Mouse (Mus musculus) lung, postnatal 4 days (tissue): ENCODE data around the gene Heatr4.
A peak's percentile ranks its signal among the peaks of the same experiment; 100 is the strongest.
"Not testable (repeated sequence)": the region's sequence is repeated elsewhere in the genome, so short reads cannot be mapped to it uniquely, and the experiment has no call there.

Source experiments
- DNase-seq, 2 experiments: peaks; one replicate each; pipeline ENCODE4 v3.0.0; 2021

Gene Heatr4

DNA sequence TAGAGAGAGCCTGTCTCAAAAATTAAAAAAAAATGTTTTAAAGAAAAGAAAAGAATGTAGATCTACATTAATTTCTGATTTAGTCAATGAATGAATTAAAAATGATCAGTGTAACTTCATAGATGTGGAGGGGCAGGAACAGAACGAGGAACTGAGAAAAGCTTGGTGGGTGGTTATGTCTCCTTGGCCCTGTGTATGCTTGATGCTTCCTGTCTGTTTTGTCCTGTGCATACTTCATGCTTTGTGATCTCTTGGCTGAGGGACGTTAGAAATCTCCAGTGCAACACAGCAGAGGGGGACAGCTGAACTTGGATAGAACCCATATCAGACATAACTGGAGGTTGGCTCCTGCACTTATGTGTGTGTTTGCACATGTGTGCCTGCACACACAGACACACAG, 12.6 kb upstream of the Heatr4 start:
- DNase-seq = no peak

DNA sequence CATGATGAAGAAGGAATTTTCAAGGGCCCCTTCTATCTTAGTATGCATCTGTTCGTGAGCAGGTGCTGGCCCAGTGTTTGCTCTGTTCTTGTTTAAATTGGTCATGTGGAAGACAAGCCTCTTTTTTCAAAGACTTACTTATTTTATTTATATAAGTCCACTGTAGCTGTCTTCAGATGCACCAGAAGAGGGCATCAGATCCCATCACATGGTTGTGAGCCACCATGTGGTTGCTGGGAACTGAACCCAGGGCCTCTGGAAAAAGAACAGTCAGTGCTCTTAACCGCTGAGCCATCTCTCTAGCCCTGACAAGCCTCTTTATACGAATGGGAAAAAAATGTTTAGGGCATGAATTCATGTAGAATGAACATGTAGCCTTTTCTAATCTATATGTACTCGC, 4.7 kb upstream of the Heatr4 start:
- DNase-seq = no peak

DNA sequence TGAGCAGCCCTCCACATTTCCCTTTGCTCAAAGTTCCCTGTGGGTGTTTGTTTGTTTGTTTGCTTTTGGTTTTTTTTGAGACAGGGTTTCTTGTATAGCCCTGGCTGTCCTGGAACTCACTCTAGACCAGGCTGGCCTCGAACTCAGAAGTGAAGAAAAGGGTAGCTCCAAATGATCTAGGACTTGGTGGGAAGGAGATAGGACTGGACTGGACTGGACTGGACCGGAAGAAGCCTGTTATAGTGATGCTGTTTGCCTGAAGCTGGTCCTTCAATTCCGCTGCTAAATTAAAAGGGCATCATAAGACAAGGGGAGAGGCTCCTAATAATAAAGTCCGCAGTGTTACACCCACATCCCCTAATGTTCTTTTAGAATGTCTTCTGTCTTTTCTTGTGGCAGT, 3.8 kb upstream of the Heatr4 start:
- no peak for DNase-seq

DNA sequence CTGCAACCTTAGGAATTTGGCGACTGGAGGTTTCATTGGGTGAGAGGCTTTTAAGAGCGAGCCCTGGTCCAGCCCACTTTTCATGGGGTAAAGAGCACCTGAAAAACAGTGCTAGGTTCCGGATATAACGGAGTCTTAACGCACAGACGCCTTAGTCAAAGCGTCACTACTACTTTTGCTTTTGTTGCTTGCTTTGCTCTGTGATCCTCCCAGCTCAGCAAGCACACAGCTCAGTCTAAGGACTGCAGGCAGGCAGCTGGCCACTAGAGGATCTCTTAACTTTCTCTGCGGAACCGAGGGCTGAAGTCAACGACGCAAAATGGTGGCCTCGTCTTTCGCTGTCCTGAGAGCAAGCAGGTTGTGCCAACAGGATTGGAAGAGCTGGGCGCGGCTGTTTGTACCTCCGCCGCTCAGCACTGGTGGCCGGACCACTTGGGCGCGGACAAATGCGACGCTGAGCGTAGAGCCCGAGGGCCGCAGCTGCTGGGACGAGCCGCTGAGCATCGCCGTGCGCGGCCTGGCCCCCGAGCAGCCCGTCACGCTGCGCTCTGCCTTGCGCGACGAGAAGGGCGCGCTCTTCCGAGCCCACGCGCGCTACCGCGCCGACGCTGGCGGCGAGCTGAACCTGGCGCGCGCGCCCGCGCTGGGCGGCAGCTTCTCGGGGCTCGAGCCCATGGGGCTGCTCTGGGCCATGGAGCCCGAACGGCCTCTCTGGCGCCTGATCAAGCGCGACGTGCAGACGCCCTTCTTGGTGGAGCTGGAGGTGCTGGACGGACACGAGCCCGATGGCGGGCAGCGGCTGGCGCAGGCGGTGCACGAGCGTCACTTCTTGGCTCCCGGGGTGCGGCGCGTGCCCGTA, 3.2 kb upstream of the Heatr4 start, which contains the start of gene Acot2:
Acot2 (plus strand) TSS at position 279 of the 859 bp plus-strand sequence.
- DNase-seq = peak; percentile 86 to 90

DNA sequence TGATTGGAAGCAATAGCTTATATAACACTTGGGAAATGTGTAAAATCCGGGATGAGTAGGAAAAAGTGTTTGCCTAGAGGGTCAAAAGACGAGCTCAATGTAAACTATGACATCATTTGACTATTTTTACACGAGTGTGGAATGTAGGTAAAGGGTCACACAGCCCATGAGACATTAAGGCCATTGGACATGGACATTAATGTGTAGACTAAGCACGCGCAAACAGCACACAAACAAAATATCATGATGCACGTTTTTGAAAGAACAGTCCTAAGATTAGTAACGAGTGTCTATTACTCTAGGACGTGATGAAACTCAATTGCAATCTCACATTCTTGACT, 2.6 kb upstream of the Heatr4 start:
- no peak for DNase-seq

DNA sequence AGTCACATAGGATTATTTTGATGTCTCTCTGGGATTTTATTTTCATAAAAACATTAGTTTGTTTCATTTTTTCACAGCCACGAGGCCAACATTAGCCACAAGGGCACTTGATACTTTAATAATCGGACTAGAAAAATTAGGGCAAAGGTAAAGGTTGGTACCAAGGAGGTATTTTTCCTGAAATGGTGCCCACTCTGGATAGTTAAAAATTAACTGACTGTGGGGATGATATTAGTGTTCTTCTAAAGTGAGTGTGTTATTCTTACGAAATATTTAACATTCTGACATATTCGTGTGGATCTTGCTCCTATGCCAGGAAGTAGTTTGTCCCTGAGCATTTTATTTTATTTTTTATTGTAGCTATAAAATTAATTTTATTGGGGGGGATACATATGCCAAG, 3.0 kb downstream of the Heatr4 start:
- no peak for DNase-seq

DNA sequence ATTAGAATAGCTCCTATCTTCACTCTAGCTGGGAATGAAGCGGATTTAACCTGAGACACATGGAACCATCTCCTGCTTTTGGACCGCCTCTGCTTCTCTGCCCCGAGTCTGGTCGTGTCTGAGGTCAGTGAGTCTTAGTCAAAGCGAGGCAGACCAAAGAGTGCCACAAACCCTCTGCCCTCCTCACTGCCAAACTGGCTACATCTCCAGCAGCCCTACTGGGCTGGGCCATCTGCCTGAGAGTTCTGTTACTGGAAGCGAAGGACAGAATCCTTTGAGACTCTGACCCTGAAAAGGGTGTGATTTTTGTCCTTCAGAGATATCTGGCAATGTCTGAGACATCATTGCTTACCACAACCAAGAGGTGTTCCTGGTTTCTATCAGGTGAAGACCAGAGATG, 5.8 kb downstream of the Heatr4 start:
- DNase-seq = no peak

DNA sequence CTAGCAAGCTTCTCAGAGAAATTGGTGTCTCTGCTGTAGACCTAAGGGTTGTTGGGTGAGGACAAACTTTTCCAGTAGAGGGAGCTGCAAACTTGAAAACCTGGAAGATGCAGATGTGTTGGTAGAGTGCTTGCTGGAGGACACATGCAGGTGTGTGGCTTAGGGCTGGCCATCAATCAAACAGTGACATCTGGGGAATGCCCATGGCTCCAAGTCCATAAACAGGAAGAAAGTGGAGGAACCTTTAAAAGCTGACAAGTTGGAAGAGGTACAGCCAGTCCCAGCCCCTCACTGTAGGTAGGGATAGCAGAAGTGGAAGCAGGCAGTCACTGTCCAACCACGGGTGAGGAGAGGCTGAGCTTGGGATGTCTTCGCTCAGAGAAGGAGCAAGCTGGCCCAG, 12.5 kb downstream of the Heatr4 start:
- peak in 1 of 2 experiments; percentile 66 for DNase-seq

DNA sequence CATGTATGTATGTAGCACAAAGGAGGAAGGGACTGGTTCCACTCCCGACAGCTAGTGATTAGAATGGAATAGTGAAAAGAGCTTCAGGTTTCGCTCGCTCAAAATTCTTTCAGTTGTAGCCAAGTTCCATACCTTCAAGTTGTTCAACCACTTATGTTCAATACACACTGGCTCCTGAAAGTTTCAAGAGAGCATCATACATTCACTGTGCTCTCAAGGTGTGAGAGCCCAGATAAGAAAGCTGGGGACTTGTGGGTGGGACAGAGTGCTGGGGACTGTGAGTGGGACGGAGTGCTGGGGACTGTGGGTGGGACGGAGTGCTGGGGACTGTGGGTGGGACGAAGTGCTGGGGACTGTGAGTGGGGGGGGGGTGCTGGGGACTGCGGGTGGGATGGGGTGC, 19.4 kb downstream of the Heatr4 start:
- no peak for DNase-seq

DNA sequence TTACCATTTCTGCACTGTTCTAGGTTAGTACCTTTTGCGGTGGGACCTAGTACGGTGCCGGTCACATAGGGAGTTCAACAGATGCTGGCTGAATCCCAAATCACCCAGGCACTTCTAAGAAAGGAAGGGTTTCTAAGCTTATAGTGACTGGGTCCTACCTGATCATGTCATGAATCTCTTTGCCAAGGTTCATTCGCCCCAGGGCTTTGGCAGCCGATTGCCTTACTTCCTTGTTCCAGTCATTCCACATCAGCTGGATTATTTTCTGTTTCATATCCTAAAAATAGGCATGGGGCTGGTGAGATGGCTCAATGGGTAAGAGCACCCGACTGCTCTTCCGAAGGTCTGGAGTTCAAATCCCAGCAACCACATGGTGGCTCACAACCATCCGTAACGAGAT, 26.4 kb downstream of the Heatr4 start:
- no peak for DNase-seq

DNA sequence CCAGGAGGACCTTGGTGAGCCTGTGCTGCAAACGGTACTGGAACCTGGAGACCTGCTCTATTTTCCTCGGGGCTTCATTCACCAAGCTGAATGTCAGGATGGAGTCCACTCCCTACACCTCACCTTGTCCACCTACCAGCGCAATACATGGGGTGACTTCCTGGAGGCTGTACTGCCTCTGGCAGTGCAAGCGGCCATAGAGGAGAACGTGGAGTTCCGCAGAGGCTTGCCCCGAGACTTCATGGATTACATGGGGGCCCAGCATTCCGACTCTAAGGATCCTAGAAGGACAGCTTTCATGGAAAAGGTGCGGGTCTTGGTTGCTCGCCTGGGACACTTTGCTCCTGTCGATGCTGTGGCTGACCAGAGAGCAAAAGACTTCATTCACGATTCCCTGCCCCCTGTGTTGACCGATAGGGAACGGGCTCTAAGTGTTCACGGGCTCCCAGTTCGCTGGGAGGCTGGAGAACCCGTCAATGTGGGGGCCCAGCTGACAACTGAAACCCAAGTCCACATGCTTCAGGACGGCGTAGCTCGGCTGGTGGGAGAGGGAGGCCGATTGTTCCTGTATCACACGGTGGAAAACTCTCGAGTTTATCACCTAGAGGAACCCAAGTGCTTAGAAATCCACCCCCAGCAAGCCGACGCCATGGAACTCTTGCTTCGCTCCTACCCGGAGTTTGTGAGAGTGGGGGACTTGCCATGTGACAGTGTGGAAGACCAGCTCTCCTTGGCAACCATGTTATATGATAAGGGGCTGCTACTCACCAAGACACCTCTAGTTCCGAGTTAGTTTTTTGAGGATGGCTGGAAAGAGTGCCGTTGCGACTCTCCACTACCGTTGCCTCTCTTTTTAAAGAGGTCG, 32.7 kb downstream of the Heatr4 start:
- no peak for DNase-seq

DNA sequence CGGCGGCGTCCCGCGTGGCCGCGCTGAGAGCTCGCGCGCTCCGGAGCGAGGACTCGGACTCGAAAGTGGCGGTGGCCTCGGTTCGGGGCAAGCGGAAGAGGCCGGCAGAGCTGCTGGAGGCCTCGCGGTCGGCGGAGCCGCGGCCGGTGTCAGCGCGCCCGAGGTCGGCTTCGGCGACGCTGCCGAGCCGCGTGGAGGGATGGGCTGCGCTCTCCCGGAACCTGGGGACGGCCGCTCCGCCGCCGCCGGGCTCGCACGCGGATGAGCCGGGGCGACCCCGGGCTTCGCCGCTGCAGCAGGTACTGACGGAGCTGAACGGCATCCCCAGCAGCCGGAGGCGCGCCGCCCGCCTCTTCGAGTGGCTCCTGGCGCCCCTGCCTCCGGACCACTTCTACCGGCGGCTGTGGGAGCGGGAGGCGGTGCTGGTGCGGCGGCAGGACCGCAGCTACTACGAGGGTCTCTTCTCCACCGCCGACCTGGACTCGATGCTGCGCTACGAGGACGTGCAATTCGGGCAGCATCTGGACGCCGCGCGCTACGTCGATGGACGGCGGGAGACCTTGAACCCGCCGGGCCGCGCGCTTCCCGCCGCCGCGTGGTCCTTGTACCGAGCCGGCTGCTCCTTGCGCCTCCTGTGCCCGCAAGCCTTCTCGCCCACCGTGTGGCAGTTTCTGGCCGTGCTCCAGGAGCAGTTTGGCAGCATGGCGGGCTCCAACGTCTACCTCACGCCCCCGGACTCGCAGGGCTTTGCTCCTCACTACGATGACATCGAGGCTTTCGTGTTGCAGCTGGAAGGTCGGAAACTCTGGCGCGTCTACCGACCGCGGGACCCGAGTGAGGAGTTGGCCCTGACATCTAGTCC, 33.6 kb downstream of the Heatr4 start:
- DNase-seq = peak; percentile 50 to 56

DNA sequence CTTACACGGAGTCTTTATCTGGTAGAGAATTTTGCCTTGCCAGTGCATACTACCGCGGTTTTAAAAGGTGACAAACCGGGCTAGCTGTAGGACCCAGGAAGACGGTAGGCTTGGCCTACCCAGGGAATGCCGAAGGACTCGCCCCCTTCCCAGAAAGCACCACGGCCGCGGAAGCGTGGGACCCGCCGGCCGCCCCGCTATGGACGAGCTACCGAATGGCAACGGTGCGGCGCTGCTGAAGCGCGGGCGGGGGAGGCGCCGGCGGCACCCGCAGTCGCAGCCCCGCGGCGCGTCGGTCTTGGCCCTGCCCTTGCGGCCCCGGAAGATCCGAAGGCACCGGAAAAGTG, 34.2 kb downstream of the Heatr4 start, which contains the start of gene Riox1:
Riox1 (plus strand) TSS at position 116 of the 347 bp plus-strand sequence.
- DNase-seq = peak; percentile 87 to 89

DNA sequence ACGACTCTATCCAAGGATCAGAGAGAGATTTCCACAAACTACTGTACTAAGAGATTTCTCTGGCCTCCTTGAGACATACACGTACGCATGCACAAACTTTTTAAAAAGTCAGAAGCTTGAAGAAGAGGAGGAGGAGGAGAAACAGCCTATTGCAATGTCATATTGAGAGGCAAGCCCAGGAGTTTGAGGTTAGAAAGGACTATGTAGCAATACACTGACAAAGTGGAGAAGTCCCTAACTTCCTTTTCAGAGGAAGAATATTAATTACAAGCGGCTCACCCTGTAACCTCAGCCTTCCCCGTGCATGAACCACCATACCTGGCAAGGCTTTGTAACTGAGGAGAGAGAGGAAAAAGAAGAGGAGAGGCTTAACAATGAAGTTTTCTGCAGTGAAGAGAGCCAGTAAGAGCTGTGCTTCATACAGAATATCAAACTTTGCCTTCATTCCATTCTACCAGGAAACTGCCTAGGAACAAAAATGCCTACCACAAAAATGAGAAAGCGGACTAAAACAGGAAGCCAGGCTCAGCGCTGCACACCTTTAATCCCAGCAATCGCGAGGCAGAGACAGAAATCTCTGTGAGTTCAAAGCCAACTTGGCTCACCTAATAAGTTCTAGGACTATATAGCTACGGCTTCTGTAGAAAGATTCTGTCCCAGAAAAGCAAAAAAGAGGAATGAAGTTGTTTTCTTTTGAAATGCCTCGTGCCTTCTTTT, 34.7 kb downstream of the Heatr4 start:
- DNase-seq = peak in 1 of 2 experiments; percentile 21

DNA sequence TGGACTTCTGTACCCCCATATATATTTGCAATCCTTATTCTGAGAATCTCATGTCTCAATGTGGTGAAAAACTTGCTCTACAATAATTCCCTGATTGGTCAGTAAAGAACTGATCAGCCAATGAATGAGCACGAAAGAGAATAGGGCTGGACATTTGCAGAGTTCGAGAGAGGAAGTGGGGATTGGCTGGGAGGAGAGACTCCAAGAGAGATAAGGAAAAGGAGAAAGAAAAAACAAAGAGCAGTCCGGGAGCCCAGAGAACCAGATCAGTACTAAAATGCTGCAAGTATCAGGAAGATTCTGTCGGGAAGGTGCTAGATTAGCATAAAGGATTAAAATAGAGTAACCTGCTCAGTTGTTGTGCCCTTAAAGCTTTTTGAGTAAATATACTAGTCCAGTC, 35.6 kb downstream of the Heatr4 start:
- no peak for DNase-seq

DNA sequence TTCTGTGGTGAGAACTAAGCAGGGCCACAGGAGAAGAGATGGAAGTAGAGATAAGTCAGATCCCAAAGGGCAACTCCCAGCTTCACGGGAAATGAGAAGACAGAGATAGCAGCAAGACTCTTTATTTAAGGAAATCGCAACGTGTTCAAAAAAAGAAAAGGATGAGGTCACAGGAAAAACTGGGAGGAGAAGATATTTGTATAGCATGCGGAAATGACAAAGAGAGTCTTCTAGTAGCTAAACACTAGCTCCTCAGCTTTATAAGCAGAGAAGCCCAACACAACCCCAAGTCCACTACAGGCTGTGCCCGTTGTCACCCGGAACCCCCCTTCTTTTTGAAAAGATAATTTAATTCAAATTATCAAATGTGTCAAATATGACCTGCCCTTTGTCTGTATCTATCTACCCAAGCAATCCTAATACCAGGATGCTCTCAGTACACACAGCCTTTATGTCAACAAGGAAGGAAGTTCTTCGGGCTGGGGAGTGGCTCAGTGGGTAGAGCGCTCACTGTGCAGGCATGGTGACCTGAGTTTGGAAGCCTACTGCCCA, 37.3 kb downstream of the Heatr4 start:
- peak; percentile 49 to 76 for DNase-seq

DNA sequence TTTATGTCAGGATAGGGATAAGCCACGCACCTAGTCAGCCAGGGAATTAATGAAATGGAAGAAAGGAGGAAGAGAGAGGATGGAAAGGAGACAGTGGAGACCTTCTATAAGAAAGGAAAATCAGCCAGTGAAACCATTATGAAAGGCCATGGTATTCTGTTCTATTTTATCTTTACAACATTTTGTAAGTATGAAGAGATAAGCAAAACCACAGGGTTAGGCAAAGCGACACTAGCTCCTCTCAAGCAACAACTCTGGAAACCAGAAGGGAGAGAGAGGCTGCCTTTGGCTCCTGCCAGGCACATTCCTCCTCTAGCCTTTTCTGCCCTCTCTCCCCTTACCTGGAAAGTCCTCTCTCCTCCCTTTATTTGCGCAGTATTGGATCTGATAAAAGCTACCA, 42.7 kb downstream of the Heatr4 start:
- DNase-seq = no peak

DNA sequence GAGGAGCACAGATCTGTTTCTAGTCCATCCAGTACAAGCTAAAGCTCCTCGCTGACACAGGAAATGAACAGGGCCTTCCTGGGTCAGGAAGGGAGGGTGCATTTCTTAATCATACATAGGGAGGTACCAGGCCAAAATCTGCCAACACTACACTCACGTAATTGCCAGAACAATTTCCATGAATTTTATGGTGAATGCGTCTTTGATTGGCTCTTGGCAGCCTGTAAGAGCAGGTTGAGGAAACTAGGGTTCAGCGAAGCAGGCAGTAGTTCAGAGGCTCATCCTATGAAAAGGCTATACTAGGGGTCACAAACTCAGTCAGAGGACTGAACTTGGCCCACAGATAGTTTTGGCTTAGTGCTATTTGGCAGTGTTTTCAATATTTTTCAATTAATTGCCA, 44.6 kb downstream of the Heatr4 start:
- DNase-seq = no peak

DNA sequence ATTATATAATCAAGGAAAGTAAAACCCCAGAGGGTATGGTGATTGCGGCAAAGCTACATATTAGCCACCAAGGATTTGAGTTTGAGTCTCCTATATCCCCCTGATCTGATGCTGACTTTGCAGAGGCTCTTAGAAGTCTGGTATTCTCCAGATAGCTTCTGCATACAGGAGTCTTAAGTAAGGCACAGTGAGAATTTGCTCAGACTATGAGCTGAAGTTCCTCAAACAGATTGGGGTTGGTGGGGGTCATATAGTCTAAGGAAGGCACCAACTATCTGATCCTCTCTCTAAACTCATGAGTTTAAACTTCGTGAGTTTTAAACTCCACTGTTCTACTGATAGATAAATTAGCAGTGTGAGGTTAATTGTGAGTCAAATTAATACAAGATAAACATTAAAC, 45.3 kb downstream of the Heatr4 start:
- DNase-seq = no peak

DNA sequence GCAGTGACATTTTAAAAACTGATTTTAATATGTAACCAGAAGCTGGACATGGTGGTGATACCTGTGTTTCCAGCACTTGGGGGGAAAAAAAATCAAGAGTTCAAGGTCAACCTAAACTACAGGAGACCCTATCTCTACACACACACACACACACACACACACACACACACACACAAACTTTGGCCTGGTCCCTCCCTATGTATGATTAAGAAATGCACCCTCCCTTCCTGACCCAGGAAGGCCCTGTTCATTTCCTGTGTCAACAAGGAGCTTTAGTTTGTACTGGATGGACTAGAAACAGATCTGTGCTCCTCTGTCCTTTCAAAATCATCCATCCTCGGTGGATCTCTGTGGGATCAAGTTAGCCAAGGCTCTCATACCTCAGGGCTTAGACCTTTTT, 46.1 kb downstream of the Heatr4 start:
- not testable (repeated sequence) for DNase-seq

DNA sequence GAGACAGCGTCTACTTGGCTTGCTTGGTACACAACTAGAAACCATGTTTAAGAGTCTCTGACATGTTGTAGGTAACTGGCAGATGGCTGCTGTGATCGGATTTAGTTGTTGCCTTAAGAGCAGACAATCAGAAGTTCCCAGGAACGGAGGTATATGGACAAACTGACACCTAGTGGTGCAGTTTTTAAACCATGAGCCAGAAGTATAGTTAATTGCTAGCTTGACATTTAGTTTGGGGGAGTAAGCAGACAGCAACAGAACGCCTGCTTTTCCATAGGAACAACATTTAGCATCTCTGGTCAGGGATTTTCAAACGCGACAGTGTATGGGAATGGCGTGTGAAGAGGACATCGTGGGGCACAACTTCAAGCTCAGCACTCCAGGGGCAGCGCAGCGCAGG, 47.1 kb downstream of the Heatr4 start:
- no peak for DNase-seq

DNA sequence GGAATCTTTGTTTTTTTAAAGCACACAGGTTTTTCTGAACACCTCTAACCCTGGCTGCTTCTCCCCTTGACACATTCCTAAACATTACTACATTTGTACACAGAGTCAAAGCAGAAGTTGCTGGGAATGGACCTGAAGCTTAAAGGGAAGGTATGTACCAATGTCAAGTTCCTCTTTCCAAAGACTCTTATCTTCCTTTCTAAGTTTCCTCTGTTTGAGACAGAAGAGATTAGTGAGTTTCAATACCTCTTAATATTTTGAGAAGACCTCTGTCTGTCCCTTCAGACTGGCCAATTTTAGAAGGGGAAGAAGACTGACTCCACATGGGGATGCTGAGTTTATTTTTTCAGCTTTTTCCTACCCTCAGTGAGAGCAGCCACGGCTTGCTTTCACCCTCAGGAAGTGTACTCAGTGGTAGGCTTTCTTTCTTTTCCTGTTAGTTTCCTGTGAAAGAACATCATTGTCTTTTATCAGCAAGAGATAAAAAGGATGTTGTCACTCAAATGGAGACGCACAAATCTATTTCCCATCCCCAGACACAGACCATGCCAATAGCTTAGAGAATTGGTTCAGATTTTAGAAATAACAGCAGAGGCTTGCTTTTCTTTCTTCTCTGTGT, 55.4 kb downstream of the Heatr4 start:
- DNase-seq = no peak
